Mouse (Mus musculus): ENCODE results near the gene Sccpdh. TPM values are rescaled to one million over a fixed set of nuclear protein-coding genes. Genes with fewer than 3 reads are reported as not detected.

Gene Sccpdh
- polyA plus RNA-seq (2014; fragmentation: Illumina TruSeq; extraction: RNeasy Lipid Tissue Mini Kit (QIAGEN cat#74804); ENCODE audit: insufficient read depth, low read depth, low replicate concordance): 22.0 TPM

GRCm38 (mm10) chr1:179668013-179668805 is at the start of gene Sccpdh:
Gene Sccpdh, plus strand, starts transcription at chr1:179668210.

Other genes starting within 250 kb of the Sccpdh start
- 7.1 TPM for gene Smyd3, start 150.2 kb upstream of the Sccpdh start, polyA plus RNA-seq (2014; fragmentation: Illumina TruSeq; extraction: RNeasy Lipid Tissue Mini Kit (QIAGEN cat#74804); ENCODE audit: insufficient read depth, low read depth, low replicate concordance)
- 13.5 TPM for gene Tfb2m, start 121.9 kb upstream of the Sccpdh start, polyA plus RNA-seq (2014; fragmentation: Illumina TruSeq; extraction: RNeasy Lipid Tissue Mini Kit (QIAGEN cat#74804); ENCODE audit: insufficient read depth, low read depth, low replicate concordance)
- gene Cnst, start 121.8 kb upstream of the Sccpdh start, polyA plus RNA-seq (2014; fragmentation: Illumina TruSeq; extraction: RNeasy Lipid Tissue Mini Kit (QIAGEN cat#74804); ENCODE audit: insufficient read depth, low read depth, low replicate concordance): 11.5 TPM
- gene Kif28, start 77.1 kb downstream of the Sccpdh start, polyA plus RNA-seq (2014; fragmentation: Illumina TruSeq; extraction: RNeasy Lipid Tissue Mini Kit (QIAGEN cat#74804); ENCODE audit: insufficient read depth, low read depth, low replicate concordance): not detected
- gene Gm10518, start 135.2 kb downstream of the Sccpdh start, polyA plus RNA-seq (2014; fragmentation: Illumina TruSeq; extraction: RNeasy Lipid Tissue Mini Kit (QIAGEN cat#74804); ENCODE audit: insufficient read depth, low read depth, low replicate concordance): not detected
- gene Ahctf1, start 135.5 kb downstream of the Sccpdh start, polyA plus RNA-seq (2014; fragmentation: Illumina TruSeq; extraction: RNeasy Lipid Tissue Mini Kit (QIAGEN cat#74804); ENCODE audit: insufficient read depth, low read depth, low replicate concordance): 14.0 TPM

Measured in lung, adult 10 weeks (tissue).